Mouse (Mus musculus) adrenal gland, adult 10 weeks (tissue): Measurements from ENCODE around the gene Snap91. TPM values are rescaled to one million over a fixed set of nuclear protein-coding genes. Genes with fewer than 3 reads are reported as not detected.

Experiments
- polyA plus RNA-seq: library from polyadenylated mRNA; stranded (reverse); fragments of 350-450 nt; fragmentation: Illumina TruSeq; extraction: RNeasy Lipid Tissue Mini Kit (QIAGEN cat#74804); gene quantifications from one replicate; pipeline ENCODE4 v1.2.3, GENCODE M21; 2014; ENCODE audit warnings: low read depth, low replicate concordance

The Snap91 gene
- 78.4 TPM for polyA plus RNA-seq

DNA sequence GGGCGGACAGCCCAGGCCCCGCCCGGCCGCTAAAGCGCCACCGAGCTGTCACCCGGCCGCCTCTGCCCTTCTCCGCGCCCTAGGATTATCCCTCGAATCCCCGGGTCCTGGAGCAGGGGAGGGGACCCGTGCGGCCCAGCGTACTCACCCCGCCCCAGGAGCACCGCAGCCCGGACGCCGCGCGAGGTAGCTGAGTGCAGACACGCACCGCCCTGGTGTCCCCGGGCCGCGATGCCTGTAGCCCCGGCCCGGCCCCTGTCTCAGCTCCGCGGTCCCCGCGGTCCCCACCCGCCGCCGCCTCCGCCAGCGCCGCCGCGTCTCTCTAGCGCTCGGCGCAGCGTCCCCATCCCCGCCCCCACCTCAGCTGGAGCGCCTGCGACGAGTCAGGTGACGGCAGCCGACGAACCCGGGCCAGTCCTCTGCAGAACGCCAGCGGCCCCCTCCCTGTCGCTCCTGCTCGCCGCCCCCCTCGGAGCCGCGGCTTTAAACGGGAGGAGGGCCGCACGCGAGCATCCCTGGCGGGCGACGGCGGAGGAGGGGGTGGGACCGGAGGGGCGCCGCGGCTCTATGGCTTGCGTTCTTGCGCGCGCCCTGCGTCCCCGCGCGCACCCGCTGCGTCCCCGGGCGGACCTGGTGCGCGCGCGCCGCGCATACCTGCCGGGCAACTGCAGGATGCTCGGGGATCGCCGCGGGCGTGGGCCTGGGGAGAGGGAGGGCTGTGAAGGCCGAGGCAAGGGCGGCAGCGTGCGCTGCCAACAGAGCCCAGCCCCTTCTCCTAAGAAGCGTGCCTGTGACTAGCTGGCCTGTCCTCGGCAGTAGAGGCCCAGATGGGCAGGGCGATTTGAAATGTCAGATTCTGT lies at the start of gene Snap91:
TSS of gene Snap91 (minus strand) at position 542 of the 860 bp plus-strand sequence.

DNA sequence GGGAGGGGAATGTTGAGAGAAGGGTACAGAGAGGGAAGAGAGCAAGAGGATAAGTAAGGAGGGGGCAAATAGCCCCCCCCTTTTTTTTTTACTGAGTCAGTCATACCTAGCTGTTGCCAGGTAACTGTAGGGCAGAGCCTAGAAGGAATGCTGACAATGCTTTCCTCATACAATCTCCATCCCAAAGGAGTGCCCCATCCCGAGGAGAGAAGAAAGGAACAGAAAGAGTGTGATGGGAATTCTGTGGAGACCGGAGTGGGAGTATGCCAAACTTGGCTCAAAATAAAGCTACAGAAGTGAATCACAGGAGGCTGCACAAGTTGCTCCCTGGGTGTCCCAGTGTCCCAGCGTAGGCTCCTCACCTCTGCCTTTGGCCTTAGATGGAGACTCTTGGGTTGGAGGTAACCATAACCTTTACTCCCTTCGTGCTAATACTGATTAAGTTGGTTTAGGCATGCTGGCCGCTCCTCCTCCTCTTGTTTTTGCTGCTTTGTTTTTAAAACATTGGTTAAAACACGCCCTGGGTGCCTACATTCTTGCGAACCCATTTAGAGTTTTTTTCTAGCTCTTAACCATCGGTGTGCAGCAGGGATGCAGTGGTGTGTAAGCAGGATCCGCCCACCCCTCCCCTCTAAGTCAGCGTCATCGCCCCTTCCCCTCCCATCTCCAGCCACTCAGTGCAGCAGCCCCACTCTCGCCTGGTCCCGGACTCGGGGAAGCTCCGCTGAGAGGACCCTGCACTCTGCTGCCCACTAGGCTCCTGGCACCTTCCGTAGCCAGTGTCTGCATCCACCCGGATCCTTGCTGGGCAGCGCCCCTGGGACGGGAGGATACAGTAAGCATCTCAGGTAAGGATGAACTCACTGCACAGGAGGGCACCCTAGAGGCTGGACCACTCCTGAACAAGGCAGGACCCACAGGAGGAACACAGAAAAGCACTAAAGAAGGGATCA lies 137.2 kb downstream of the Snap91 start, which contains the start of gene Prss35:
TSS of gene Prss35 (plus strand) at position 691 of the 953 bp plus-strand sequence.

Other genes starting within 250 kb of the Snap91 start
- gene Me1, start 184.7 kb downstream of the Snap91 start, polyA plus RNA-seq: 3,622 TPM
- gene Prss35, start 137.0 kb downstream of the Snap91 start, polyA plus RNA-seq: 575 TPM
- not detected for gene Ripply2, start 134.9 kb upstream of the Snap91 start, polyA plus RNA-seq
- gene Cyb5r4, start 141.4 kb upstream of the Snap91 start, polyA plus RNA-seq: 205 TPM